Mouse (Mus musculus) embryonic fibroblast, embryonic 13.5 days (primary cell): ENCODE measurements around the gene Astn2. TPM values are rescaled to one million over a fixed set of nuclear protein-coding genes. Genes with fewer than 3 reads are reported as not detected.

Experiments
- H3K27ac ChIP-seq: 2 replicates; pipeline ENCODE4 v1.5.1; 2012; ENCODE audit warnings: low read length, control low read depth, inconsistent platforms; ENCODE audit not compliant: insufficient read depth
- H3K4me1 ChIP-seq: 2 replicates; pipeline ENCODE4 v1.6.1; 2011; ENCODE audit warnings: low read length; ENCODE audit not compliant: control insufficient read depth, insufficient read depth
- H3K4me3 ChIP-seq: 2 replicates; pipeline ENCODE4 v1.5.1; 2011; ENCODE audit warnings: mild to moderate bottlenecking, control low read depth, low read length; ENCODE audit not compliant: insufficient read depth
- CTCF ChIP-seq: IDR thresholded peaks from 2 replicates; pipeline ENCODE4 v1.5.1; 2011; ENCODE audit warnings: mild to moderate bottlenecking, control low read depth, low read length, moderate library complexity, borderline replicate concordance; ENCODE audit not compliant: insufficient read depth
- POLR2A ChIP-seq: IDR thresholded peaks from 2 replicates; pipeline ENCODE4 v1.6.1; 2011; ENCODE audit warnings: low read depth, mild to moderate bottlenecking, control low read depth, low read length, moderate library complexity
- polyA plus RNA-seq: library from polyadenylated mRNA; stranded (reverse); fragments of >200 nt; gene quantifications from 2 replicates; pipeline ENCODE4 v1.2.4, GENCODE M21; 2011; ENCODE audit warnings: low read depth; ENCODE audit not compliant: missing spikeins, insufficient read length

Astn2 gene
- polyA plus RNA-seq, 1 experiment: 4.2 TPM

GRCm38 (mm10) chr4:66114243-66114642, 290.2 kb downstream of the Astn2 start:
- Histone ChIP-seq H3K27ac (no peak overlapping the region), H3K4me3 (no peak overlapping the region), H3K4me1 (no peaks in the 10 kb centered on the region)
- TF ChIP-seq POLR2A (no peak), CTCF (no peak)

DNA sequence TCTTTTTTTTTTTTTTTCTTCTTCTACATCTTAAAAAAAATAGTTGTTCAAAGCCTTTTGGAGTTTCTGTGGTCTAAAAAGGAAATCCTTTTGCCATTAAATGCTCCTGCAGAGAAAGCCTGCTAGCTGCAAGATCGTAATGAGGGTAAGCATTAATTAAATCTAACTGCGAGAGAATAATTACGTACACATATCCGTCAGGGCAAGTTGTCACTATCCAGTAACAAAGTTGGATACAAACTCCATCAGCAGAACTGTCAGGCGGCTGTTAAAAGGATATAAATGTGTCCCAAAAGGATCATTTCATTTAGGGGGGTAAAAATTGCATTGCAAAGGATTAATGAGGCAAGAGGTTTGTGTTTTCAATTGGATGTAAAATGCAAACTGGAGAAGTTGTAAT, 302.4 kb downstream of the Astn2 start:
- Histone ChIP-seq H3K27ac (no peak overlapping the region), H3K4me1 (no peaks in the 10 kb centered on the region; the same call in 1 of the 2 replicates), H3K4me3 (no peak overlapping the region)
- no peak for TF ChIP-seq POLR2A
- TF ChIP-seq CTCF: no peak

DNA sequence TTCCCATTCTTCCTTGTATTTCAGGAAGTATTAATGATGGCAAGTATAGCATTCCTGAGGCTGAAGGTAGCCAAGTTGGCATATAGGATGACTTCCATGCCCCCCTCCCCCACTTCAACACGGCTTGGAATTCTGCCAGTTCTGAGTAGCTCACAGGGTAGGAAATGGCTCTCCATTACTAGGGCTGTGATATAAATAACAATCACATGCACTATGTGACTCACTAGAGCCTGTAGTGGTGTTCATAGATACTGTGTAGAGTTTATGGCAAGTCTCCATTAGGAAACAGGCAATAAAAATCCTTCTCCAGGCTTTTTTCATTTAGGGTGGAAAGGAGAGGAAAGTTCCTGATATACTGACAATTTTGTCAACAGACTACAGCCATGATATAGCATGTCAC, 306.8 kb downstream of the Astn2 start:
- no peak for TF ChIP-seq CTCF
- no peak for TF ChIP-seq POLR2A
- H3K27ac ChIP-seq: no peak overlapping the region
- H3K4me1 ChIP-seq: no peaks in the 10 kb centered on the region; the same call in 1 of the 2 replicates
- no peak overlapping the region for H3K4me3 ChIP-seq

DNA sequence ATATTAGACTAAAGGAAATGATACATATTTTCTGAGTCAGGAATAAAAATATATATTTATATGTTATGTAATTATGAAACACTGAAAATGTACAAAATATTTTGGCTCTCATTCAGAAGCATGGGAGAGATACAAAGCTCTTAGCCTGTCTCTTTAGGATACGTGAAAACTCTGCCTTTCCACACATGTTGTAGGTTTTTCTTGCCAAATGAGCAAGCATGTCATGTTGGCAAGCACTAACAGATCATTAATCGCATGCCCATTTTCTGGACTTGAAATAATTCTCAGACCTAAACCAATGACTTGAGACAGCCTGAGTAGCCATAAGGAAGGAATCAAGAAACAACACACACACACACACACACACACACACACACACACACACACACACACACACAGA, 308.3 kb downstream of the Astn2 start:
- H3K4me1 ChIP-seq: no peaks in the 10 kb centered on the region; the same call in 1 of the 2 replicates
- H3K27ac ChIP-seq: no peak overlapping the region
- H3K4me3 ChIP-seq: no peak overlapping the region
- no peak for TF ChIP-seq CTCF
- no peak for TF ChIP-seq POLR2A

GRCm38 (mm10) chr4:66057161-66057560, 347.2 kb downstream of the Astn2 start:
- H3K4me3 ChIP-seq: no peak overlapping the region
- TF ChIP-seq CTCF (no peak), POLR2A (no peak)
- H3K27ac ChIP-seq: no peak overlapping the region
- no peaks in the 10 kb centered on the region for H3K4me1 ChIP-seq

- Histone ChIP-seq H3K4me3 (no peak overlapping the region), H3K4me1 (no peaks in the 10 kb centered on the region), H3K27ac (no peak overlapping the region)
- no peak for TF ChIP-seq CTCF
- no peak for TF ChIP-seq POLR2A
Measured at GRCm38 (mm10) chr4:66055690-66056089, 348.7 kb downstream of the Astn2 start.

DNA sequence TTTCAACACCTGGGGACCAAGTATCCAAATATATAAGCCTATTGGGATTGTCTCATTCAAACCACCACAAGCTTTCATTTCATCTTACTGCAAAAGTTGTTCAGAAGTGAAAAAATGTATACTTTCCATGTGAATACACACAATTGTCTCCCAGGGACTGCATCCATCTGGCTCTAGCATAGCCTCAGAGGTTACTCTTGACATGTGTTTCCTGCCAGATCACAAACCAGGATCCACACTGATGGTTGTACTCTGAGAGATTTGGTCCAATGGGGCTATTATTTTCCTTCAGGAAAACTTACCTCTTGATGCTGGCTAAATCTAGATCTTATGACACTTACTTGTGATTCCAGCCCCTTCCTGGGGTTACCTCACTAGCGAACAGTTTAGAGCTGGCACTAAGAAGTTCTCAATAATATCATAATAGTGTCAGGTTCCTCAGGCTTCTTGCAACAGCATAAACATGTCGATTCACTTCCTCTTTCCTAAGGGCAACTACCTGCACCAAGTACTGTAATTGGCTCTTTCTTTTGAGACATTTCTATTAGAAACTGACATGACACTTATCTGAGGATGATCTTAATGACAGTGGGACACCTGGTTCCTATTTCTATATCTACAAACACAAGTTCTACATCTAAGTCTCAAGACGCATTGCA, 361.3 kb downstream of the Astn2 start:
- no peak overlapping the region for H3K27ac ChIP-seq
- TF ChIP-seq CTCF (no peak), POLR2A (no peak)
- H3K4me3 ChIP-seq: no peak overlapping the region
- H3K4me1 ChIP-seq: no peaks in the 10 kb centered on the region

DNA sequence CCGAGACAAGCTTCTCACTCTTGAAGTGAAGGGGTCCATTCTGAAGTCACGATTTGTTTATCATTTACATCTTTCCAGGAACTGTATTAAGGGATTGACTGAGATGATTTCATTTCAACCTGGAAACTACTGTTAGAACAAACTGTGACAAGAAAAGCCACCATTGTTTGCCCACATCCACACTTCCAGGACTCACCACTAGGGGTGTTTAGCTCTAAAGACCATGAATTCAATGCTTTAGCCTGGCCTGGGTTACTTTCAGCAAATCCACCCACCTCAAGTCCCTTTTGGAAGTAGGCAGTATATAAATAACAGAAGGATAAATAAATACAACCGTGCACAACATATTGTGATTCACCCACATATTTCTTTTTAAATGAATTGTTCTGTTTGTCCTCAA, 370.6 kb downstream of the Astn2 start:
- no peak overlapping the region for H3K4me3 ChIP-seq
- H3K27ac ChIP-seq: no peak overlapping the region
- TF ChIP-seq POLR2A (no peak), CTCF (no peak)
- H3K4me1 ChIP-seq: no peaks in the 10 kb centered on the region

DNA sequence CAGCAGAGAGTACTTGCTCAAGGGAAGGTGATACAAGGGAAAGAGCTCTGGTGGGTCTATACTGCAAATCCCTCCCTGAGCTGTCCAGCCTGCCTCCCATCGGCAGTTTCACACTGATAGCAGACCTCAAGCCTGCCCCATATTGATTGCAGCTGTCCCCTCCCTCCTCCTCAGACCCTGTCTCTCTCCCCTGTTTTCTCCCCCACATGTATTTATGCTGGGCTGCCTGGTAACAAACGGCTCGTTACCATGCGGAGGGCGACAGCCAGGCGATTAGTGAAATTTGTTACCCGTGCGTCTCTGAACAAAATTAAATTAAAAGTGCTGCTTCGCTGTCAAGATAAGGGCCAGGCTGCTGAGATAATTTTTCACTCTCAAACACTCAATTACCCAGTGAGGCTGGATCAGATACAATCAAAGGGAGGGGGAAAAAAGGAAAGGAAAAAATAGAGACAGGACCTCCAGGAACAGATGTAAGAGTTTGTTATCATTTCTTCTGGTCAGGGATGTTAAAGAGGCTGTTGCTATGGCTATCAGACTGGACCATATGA, 373.0 kb downstream of the Astn2 start:
- no peak for TF ChIP-seq CTCF
- Histone ChIP-seq H3K4me3 (no peak overlapping the region), H3K4me1 (no peaks in the 10 kb centered on the region), H3K27ac (no peak overlapping the region)

- Histone ChIP-seq H3K27ac (no peak overlapping the region), H3K4me1 (no peaks in the 10 kb centered on the region), H3K4me3 (no peak overlapping the region)
- TF ChIP-seq CTCF (no peak), POLR2A (no peak)
Measured at GRCm38 (mm10) chr4:66029901-66030300, 374.5 kb downstream of the Astn2 start.

DNA sequence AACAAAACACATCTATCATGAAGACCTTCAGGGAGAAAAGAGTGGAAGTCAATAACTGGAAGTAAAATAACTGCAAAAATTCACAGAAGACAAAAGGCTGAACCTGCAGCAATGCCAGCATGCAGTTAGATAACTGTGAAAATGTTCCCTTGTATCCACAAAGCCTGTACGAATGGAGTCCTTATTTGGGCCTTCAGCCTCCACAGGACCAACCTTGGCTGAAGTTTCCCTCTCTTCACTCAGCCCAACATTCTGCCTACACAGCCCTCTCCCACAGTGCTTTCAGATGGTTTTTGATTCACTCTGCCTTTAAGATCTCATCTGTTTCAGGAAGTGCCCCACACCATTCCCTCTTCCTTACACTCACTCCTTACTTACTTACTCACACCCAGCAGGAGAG, 376.5 kb downstream of the Astn2 start:
- H3K4me3 ChIP-seq: no peak overlapping the region
- TF ChIP-seq POLR2A (no peak), CTCF (no peak)
- no peaks in the 10 kb centered on the region for H3K4me1 ChIP-seq
- H3K27ac ChIP-seq: no peak overlapping the region
